Mouse (Mus musculus) hindbrain, embryonic 14.5 days (tissue): ENCODE results near the gene Ttc16. TPM values are rescaled to one million over a fixed set of nuclear protein-coding genes. Genes with fewer than 3 reads are reported as not detected.

Experiments used
- ATAC-seq: fragments of 200-750 bp; cut with Nextera tagmentation; 2 replicates; pipeline ENCODE4 v1.8.0; 2017; ENCODE audit warnings: moderate number of reproducible peaks, mild to moderate bottlenecking, moderate TSS enrichment, moderate library complexity; ENCODE audit not compliant: low FRiP score
- DNase-seq: peaks from one replicate; pipeline ENCODE4 v3.0.0-alpha.2; 2015; ENCODE audit warnings: low spot score
- H3K27ac ChIP-seq: fragments of 300-500 bp; sonication (generic); 2 replicates; pipeline ENCODE4 v1.5.1; 2014; ENCODE audit warnings: mild to moderate bottlenecking, moderate library complexity
- H3K27me3 ChIP-seq: fragments of 300-500 bp; sonication (generic); 2 replicates; pipeline ENCODE4 v1.6.1; 2014; ENCODE audit warnings: mild to moderate bottlenecking, low read length, mixed read lengths; ENCODE audit not compliant: control insufficient read depth, insufficient read depth
- H3K36me3 ChIP-seq: fragments of 300-500 bp; sonication (generic); replicated peaks from 2 replicates; pipeline ENCODE4 v1.6.1; 2014; ENCODE audit not compliant: control insufficient read depth, insufficient read depth
- H3K4me1 ChIP-seq: fragments of 300-500 bp; sonication (generic); replicated peaks from 2 replicates; pipeline ENCODE4 v1.6.1; 2014; ENCODE audit warnings: antibody characterized with exemption, low read length, mixed read lengths; ENCODE audit not compliant: control insufficient read depth, insufficient read depth
- H3K4me2 ChIP-seq: fragments of 300-500 bp; sonication (generic); replicated peaks from 2 replicates; pipeline ENCODE4 v1.6.1; 2014; ENCODE audit warnings: mild to moderate bottlenecking, moderate library complexity
- H3K4me3 ChIP-seq: fragments of 300-500 bp; sonication (generic); replicated peaks from 2 replicates; pipeline ENCODE4 v1.5.1; 2014; ENCODE audit warnings: mild to moderate bottlenecking, low read length
- H3K9ac ChIP-seq: fragments of 300-500 bp; sonication (generic); 2 replicates; pipeline ENCODE4 v1.6.1; 2014
- H3K9me3 ChIP-seq: fragments of 300-500 bp; sonication (generic); 2 replicates; pipeline ENCODE4 v1.6.1; 2016; ENCODE audit warnings: low read length; ENCODE audit not compliant: control insufficient read depth
- WGBS: fragments of 180-500 bp; shearing (Covaris S2); extraction: QIAGEN DNeasy Blood & Tissue Kit; methylation state at CpG from one replicate; pipeline ENCODE4 v1.1.7; 2014; 5-methylcytosine and 5-hydroxymethylcytosine counted together
- polyA plus RNA-seq: library from polyadenylated mRNA; unstranded; fragments of >200 nt; fragmentation: Nextera tagmentation; extraction: Ambion mirVana; gene quantifications from 2 replicates; pipeline ENCODE4 v1.2.1, GENCODE M21; 2014

Gene Ttc16
- polyA plus RNA-seq, result 0.52 and 0.74 TPM in 2 replicates

DNA sequence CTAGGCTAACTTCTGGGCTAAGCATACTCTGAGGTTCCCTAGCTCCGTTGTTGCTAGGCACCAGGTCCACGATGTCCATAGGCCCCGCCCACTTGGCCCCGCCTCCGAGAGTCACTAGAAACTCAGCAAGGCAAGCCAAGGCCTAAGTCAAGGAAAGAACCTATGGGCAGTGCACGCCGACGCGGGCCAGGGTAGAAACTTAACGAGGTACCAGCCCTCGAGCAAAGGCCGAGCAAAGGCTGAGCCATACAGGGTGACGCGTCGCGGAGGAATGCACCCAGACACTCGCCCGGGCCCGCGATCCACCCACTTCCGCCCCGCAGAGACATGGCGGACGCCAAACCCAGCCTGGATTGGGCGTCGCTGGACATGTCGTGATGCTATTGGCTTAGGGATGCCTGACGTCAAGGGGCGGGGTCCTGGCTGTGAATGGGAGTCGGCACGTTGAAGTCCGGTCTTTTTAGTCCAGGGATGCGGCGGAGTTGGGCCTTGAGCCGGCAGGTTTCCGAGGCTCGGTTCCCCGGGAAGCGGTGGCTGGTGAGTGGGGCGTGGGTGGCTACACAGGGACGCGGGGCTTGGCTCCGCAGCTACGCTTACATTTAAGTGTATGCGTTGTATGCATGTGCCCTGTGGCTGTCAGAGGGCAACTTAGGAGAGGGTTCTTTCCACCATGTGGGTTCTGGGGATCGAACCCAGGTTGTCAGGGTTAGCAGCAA, at the start of gene Ttc16, which contains the start of gene Ptrh1:
Gene Ttc16, minus strand, starts transcription at position 275 of the 716 bp plus-strand sequence.
Gene Ptrh1, plus strand, starts transcription at position 428 of the 716 bp plus-strand sequence.
- peak within 1 kb of the TSS; percentile 49 for H3K9ac ChIP-seq
- peak within 1 kb of the TSS; percentile 22; the same call in 1 of the 2 replicates for H3K27ac ChIP-seq
- no peaks in the 10 kb centered on the region for H3K36me3 ChIP-seq
- H3K9me3 ChIP-seq, result no peaks in the 10 kb centered on the region
- DNase-seq, result peak; percentile 96
- WGBS, result under 1% methylated on average over 46 of the region's 46 CpGs
- H3K27me3 ChIP-seq, result no peaks in the 10 kb centered on the region
- H3K4me3 ChIP-seq, result peak within 1 kb of the TSS; percentile 45
- H3K4me1 ChIP-seq, result peaks cover 12% of the 10 kb centered on the region
- peak; percentile 98 for ATAC-seq
- H3K4me2 ChIP-seq, result peak within 1 kb of the TSS; percentile 62

DNA sequence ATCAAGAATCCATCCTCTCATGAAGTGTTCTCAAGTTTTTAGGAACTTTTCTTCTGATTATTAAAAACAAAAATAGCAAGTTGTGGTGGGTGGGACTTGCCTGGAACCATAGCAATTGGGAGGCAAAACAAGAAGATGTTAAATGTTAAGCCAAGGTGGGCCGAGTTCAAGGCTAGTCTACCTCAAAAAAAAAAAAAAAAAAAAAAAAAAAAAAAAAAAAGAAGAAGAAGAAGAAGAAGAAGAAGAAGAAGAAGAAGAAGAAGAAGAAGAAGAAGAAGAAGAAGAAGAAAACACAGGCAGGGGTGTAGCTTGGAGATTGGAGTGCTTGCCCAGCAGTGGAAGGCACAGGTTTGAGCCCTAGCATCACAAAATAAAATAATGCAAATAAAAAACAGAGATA, 49.3 kb upstream of the Ttc16 start:
- DNase-seq (no peak), ATAC-seq (no peak)
- Histone ChIP-seq H3K4me1 (no peaks in the 10 kb centered on the region; the same call in 1 of the 2 replicates), H3K27ac (no peak overlapping the region), H3K4me2 (no peak overlapping the region), H3K4me3 (no peak overlapping the region), H3K9me3 (no peaks in the 10 kb centered on the region), H3K9ac (no peak overlapping the region), H3K27me3 (no peaks in the 10 kb centered on the region), H3K36me3 (peaks cover 23% of the 10 kb centered on the region)
- WGBS, result 95% methylated on average over 1 of the region's 1 CpGs

DNA sequence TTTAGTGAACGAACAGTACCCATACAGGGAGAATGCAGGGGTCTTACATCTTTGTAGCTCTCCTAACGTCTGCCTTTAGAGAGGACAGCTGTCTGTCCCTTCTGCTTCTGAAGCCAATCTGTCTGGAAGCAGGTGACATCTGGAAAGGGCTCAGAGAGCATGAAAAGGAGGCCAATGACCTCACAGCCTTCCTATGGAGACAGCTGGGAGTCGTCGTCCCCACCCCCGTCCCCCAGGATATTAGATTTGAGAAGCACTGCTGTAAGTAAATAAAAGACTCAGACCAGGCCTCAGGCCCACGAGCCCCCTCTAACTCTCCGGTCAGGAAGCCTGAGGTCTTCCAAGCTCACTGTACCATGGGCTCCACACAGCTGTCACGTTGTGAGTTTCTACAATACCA, 48.7 kb upstream of the Ttc16 start:
- Histone ChIP-seq H3K36me3 (peaks cover 24% of the 10 kb centered on the region), H3K4me1 (no peaks in the 10 kb centered on the region; the same call in 1 of the 2 replicates), H3K9me3 (no peaks in the 10 kb centered on the region), H3K4me3 (no peak overlapping the region), H3K9ac (no peak overlapping the region), H3K27ac (peak overlapping the region; percentile 27; the same call in 1 of the 2 replicates), H3K27me3 (no peaks in the 10 kb centered on the region), H3K4me2 (no peak overlapping the region)
- WGBS, result 19% methylated on average over 8 of the region's 8 CpGs
- no peak for ATAC-seq
- DNase-seq, result no peak

DNA sequence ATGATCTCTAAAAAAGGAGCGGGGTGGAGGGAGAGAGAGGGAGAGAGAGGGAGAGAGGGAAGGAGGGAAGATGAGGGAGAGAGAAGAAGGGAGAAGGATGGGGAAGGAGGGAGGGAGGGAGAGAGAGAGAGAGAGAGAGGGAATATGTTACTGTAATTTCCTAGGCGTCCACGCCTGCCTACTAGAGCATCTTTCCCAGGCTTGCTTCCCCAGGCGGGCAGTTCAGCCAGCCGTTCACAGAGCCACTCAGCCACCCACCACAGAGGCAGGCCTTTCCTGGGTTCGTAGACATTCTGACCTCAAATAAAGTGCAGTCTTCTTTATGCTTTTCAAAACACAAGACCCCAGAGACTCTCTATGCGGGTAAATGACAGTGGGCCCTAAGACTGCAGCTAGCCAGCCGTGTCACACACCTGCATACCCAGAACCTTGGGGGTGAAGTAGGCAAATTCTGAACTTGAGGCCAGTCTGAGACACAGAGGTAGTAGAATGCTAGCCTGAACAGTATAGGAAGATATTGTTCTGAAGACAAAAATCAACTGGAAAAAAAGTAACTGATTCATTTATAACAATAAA, 48.2 kb upstream of the Ttc16 start:
- Histone ChIP-seq H3K9ac (no peak overlapping the region), H3K9me3 (no peaks in the 10 kb centered on the region), H3K27me3 (no peaks in the 10 kb centered on the region), H3K27ac (peak overlapping the region; percentile 27; the same call in 1 of the 2 replicates), H3K4me2 (no peak overlapping the region), H3K4me3 (no peak overlapping the region), H3K4me1 (no peaks in the 10 kb centered on the region; the same call in 1 of the 2 replicates), H3K36me3 (peaks cover 29% of the 10 kb centered on the region)
- no peak for ATAC-seq
- WGBS, result 41% methylated on average over 8 of the region's 8 CpGs
- DNase-seq, result no peak

DNA sequence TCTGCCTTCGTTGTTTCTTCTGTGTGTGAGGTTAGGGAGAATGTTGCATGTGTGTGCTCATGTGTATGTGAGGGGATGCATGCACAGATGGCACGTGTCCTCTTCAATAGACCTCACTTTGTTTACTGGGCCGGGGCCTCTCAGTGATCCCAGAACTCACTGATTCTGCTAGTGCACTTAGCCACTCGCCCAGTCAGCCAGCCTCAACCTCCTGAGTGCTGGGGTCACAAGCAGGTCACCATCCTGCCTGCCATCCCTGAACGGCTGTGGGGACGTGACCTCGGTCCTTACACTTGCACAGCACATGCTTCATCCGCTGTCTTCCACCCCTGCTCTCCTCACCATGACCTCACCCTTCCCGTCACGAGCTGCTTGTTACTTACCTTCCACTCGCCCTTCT, 47.7 kb upstream of the Ttc16 start:
- no peak for DNase-seq
- 43% methylated on average over 11 of the region's 11 CpGs for WGBS
- Histone ChIP-seq H3K9me3 (no peaks in the 10 kb centered on the region), H3K4me1 (no peaks in the 10 kb centered on the region; the same call in 1 of the 2 replicates), H3K27ac (no peak overlapping the region), H3K4me3 (no peak overlapping the region), H3K27me3 (no peaks in the 10 kb centered on the region), H3K36me3 (peaks cover 34% of the 10 kb centered on the region), H3K9ac (no peak overlapping the region), H3K4me2 (no peak overlapping the region)
- no peak for ATAC-seq

DNA sequence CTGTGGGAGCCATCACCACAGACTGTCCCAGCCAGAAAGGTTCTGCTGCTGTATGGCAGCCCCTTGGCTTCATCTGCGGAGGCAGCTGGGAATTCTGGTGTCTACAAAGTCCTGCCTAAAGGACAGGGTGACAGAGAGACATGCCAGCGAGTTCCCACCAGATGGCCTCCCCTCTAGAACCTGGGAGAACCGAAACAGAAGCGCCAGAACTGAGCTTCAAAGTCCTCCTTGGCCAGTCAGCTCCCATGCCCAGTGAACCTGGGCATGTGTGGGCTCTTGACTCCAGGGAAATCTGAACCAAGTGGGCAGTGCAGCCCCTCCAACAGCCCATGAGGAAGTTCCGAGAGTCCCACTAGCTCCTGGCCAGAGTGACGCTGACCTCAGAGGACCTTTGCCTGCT, 47.2 kb upstream of the Ttc16 start:
- no peak overlapping the region for H3K4me3 ChIP-seq
- H3K4me1 ChIP-seq, result no peaks in the 10 kb centered on the region; the same call in 1 of the 2 replicates
- H3K4me2 ChIP-seq, result no peak overlapping the region
- H3K9ac ChIP-seq, result no peak overlapping the region
- H3K27me3 ChIP-seq, result no peaks in the 10 kb centered on the region
- no peak overlapping the region for H3K27ac ChIP-seq
- peaks cover 39% of the 10 kb centered on the region for H3K36me3 ChIP-seq
- no peaks in the 10 kb centered on the region for H3K9me3 ChIP-seq
- ATAC-seq, result no peak
- WGBS, result 82% methylated on average over 6 of the region's 6 CpGs
- DNase-seq, result no peak

DNA sequence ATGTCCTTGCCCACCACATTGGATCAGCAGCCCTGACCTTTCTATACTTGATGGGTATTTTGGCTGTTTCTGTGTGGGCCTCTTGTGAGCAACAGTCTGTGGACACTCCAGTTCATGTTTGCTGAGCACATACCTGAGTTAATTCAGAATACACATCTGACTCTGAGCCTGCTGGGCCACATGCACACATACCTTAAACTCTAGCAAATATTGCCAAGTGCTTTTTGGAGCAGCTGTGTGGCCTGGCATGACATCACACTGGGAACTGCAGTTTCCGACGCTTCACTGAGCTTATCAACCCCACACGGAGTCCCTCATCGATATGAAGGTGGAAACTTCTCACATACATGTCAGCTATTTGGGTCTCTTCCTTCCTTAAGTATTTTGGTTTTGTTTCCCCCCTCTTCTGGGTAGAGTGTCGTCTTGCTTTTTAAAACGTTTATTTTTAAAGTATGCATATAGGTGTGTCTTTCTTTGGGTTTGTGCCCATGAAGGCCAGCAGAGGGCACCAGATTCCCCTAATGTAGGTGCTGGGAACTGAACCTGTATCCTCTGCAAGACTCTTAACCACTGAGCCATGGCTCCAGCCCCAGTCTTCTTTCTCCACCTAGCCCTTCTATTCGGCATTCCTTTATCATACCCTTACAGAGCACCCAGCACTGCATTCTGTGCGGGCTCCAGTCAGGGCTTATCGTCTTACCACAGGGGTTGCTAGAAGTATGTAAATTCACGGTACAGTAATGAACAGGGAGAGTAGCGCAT, 45.8 kb upstream of the Ttc16 start:
- 72% methylated on average over 11 of the region's 11 CpGs for WGBS
- no peak overlapping the region for H3K4me2 ChIP-seq
- H3K36me3 ChIP-seq, result peaks cover 53% of the 10 kb centered on the region
- H3K9ac ChIP-seq, result no peak overlapping the region
- no peak overlapping the region for H3K27ac ChIP-seq
- H3K4me3 ChIP-seq, result no peak overlapping the region
- H3K27me3 ChIP-seq, result no peaks in the 10 kb centered on the region
- H3K4me1 ChIP-seq, result no peaks in the 10 kb centered on the region; the same call in 1 of the 2 replicates
- ATAC-seq, result no peak
- peak; percentile 50 for DNase-seq
- no peaks in the 10 kb centered on the region for H3K9me3 ChIP-seq

DNA sequence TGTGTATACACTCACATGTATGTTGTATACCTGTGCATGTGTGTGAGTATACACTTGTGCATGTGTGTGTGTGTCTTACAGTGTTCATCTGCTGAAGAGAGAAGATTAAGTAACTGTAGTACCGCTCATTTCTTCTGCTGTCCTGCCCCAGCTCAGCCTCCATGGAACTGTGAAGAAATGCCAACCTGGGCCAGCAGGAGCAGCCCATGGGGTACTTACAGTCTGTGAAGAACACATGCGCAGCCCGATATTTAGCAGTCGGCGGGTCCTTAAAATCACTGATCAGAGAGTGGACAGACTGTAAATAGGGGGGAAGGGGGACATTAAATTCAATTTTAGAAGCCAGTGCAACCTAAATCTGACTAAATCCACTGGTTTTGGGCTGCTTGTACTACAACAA, 42.8 kb upstream of the Ttc16 start:
- DNase-seq (no peak), ATAC-seq (no peak)
- Histone ChIP-seq H3K9me3 (no peaks in the 10 kb centered on the region), H3K4me2 (no peak overlapping the region), H3K9ac (no peak overlapping the region), H3K36me3 (peaks cover 83% of the 10 kb centered on the region), H3K4me1 (no peaks in the 10 kb centered on the region), H3K27me3 (no peaks in the 10 kb centered on the region), H3K4me3 (no peak overlapping the region), H3K27ac (no peak overlapping the region)
- WGBS, result 92% methylated on average over 5 of the region's 5 CpGs

DNA sequence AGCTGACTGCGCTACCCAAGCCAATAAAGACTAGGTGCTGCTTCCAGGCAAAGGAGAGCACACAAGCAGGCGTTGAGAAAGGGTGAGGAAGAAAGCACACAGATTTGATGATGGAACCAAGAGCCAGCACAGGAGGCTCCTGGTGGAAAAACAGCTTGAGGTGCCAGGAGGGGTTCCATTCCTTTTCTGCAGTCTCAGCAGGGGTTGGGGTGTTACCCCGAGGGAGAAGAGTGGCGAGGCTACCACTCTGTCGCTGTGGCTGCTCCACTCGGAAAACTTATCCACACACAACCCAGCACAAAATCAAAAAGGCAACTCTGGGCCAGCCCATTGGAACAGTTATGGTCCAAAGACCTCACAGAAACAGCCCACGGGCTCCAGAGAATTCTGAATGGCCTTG, 42.2 kb upstream of the Ttc16 start:
- Histone ChIP-seq H3K9ac (no peak overlapping the region), H3K9me3 (no peaks in the 10 kb centered on the region), H3K27me3 (no peaks in the 10 kb centered on the region), H3K36me3 (peaks cover 89% of the 10 kb centered on the region), H3K4me1 (no peaks in the 10 kb centered on the region), H3K4me3 (no peak overlapping the region), H3K4me2 (no peak overlapping the region), H3K27ac (peak overlapping the region; percentile 14; the same call in 1 of the 2 replicates)
- WGBS, result 68% methylated on average over 7 of the region's 7 CpGs
- DNase-seq, result no peak
- ATAC-seq, result no peak
